Mouse (Mus musculus) gastrocnemius, adult 18-20 months (tissue): ENCODE measurements around the gene B3gnt2. TPM values are rescaled to one million over a fixed set of nuclear protein-coding genes. Genes with fewer than 3 reads are reported as not detected.
"Not testable (repeated sequence)": the region's sequence is repeated elsewhere in the genome, so short reads cannot be mapped to it uniquely, and the experiment has no call there.

Source experiments
- DNase-seq: peaks from one replicate; pipeline ENCODE4 v3.0.0; 2021; ENCODE audit warnings: low spot score
- total RNA-seq, 2 experiments: library from RNA; stranded (reverse); gene quantifications; 2 replicates each; pipeline ENCODE4 v1.2.3; 2021

B3gnt2 gene
- total RNA-seq, 2 experiments from 2014 or later: 1.0 to 2.2 TPM

DNA sequence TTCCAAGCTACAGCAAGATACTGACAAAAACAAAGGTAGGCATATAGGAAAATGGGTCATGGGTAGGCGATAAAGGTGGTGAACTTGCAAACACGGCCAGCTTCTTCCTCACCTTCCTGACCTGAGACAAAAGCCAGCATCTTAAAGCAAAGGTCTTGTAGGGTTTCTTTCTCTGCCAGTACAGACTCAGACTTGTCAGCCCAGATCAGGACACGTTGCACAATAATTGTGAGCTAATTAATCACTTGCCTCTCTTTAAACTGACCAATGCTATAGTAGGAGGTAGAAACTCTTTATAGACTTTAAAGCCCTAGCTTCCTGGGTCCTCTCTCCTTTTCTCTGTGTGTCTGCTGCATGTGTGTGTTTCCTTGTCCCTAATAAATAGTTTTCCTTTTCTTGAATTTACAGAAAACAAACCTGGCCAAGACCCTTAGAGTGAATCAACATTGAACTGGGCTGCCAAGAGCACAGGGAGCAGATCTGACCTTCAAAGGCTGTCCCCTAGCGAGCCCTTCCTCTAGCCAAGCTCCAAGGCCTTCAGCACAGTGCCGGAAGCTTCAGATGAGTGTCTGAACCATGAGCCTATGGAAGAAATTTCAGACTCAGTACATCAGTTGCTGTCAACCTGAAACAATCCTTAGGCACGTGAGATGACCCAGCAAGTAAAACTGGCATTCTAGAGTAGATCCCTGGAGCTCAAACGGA is 124.1 kb downstream of the B3gnt2 start:
- DNase-seq: no peak

DNA sequence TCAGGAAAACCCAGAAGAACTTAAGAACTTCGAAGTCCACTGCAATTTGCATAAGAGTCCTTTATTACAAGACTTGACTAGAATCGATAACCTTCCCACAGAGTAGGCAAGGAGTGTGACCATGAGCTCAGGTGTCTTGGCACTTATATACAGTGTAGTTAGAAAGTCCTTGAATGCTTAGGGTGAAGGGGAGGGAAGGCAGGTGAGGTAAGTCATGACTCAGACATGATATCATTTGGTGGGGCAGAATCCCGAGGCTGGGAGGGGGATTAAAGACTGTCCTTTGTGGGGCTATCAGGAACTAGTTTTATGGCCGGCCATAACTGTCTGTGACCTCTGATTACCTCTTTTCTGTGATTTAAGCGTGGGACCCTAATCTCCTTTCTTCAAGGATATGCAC is 125.6 kb downstream of the B3gnt2 start:
- DNase-seq: not testable (repeated sequence)

DNA sequence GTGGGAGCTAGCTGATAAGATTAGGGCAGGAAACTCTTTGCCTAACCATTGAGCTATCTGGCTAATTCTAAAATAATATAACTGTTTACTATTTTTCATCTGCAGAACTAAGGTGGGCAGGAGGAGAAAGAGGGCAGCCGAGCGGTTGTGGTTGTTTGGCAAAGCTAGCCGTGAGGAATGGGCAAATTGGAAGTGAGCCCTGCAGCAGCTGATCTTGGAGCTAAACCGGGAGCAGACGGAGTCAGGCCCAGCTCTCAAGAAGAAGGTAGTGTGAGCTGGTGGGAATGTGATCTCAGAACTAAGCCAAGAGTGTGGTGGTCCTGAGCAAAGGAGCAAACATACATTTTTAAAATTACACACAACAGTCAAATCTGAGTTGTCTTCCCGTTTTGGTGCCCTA is 126.8 kb downstream of the B3gnt2 start:
- DNase-seq: no peak

DNA sequence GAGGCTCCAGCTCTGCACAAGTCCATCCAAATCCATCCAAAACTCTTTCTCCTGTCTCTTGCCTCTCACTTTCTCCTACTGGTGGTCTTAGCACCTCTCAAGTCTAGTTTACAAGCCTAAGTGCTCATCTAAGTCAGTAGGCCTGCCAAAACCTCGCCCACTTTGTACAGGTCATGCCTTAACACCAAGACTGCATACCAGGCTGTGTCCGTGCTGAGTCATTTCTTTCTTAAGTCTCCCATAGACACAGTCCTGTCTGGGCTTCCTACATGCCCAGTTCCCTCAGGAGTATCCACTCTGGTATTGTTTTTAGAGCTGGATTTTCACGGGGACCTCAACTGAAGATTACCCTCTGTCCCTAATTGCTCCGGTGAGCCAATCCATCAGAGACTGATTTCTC is 127.9 kb downstream of the B3gnt2 start:
- DNase-seq: no peak

DNA sequence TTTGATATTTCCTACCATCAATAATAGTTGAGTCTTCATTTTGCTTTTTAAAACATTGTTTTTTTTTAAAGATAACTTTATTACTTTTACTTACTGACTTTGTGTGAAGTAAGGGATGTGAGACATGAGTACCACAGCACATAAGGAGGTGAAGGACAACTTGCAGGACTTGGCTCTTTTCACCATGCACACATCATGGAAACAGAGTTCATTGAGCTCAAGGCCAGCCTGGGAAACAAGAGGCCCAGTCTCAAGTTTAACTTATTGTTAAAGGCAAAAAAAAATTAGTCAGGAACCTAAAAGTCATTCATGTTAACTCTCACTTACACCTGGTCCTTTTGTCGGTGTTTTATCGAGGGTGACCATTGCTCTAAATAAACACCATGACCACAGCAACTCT is 137.7 kb downstream of the B3gnt2 start:
- DNase-seq: no peak

DNA sequence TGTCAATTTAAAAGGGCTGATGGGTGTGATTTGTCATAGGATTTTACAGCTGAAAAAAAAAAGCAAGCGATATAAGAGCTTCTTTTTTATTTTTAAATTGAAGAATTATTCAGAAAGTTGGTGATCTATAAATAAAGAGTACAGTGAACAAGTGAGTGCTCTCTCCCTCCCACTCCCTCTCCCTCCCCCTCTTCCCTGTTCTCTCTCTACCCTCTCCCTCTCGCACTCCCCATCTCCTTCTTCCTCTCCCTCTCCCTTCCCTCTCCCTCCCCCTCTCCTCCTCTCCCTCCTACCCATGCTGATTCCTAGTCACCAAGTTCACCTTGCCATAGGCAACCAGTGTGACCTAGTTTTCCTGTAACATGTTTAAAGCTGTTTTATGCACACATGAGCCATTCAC is 140.7 kb downstream of the B3gnt2 start:
- DNase-seq: no peak

DNA sequence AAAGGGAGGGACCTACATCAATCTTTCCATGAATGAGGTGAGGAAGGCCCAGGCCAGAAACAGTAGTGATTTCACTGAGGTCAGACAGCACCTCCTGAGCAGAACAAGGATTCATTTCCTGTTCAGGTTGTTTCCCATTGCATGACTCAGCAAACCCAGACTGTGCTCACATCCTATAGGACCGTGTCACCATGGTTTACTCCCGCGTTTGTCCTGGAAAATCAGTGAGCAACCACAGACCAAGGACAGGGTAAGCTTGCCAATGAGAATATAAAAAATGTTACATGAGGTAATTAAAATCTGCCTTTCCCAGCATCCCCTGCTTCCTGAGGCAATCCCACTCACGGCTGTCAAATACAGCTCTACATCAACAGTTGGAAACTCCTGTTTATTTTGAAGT is 141.2 kb downstream of the B3gnt2 start:
- DNase-seq: no peak

DNA sequence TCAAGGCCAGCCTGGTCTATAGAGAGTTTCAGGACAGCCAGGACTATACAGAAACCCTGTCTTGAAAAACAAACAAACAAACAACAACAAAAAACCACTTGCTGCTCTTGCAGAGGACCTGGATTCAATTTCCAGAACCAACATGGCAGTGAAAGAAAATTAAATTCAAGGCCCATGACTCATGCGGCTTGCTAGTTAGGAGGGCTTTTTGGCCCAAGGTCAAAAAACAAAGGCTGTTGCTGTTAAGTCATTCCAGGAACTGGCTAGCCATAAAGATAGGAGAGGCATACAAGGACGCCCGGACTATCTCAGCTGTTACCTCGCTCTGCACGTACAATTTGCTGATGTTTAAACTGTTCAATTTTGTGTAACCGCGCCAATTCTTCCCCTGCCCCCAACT is 142.7 kb downstream of the B3gnt2 start:
- DNase-seq: no peak

DNA sequence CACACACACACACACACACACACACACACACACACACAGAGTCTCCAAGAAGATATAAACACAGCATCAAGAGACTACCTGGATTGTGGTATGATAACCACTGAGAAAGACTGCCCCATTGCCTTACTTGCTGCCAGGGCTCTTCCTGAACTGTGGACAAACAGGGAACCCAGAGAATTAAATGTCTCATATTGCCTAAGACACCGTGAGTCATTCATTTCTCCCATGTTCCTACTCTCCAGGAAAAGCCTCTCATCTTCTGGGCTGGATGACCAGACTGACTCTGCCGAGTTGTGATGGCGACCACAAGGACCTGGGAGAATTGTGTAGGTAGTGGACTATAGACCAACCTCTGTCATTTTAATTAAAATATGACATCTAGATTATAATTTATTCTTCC is 149.4 kb downstream of the B3gnt2 start:
- DNase-seq: no peak

DNA sequence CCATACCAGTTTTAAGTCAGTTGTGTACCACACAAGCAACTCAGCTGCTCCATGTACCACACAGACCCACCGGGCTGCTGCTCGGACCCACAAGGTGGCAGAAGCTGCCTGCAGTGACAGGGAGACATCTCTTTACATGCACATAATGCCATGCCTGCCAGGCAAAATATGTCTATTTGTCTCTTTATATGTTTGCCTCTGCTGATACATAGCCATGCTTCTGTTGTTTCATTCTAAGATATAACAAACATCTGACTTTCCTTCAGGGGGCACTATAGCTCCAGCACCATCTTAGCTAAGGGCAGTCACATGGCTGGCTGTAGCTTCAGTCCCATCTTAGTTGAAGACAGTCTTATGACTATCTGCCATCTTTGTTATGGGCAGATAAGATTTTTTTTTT is 150.2 kb downstream of the B3gnt2 start:
- peak; percentile 26 for DNase-seq

Other genes starting within 250 kb of the B3gnt2 start
- 10 to 100 TPM; 21.1 to 25.0 TPM for gene Zrsr1, start 111.0 kb upstream of the B3gnt2 start, total RNA-seq
- gene Gm28048, start 121.1 kb upstream of the B3gnt2 start, total RNA-seq: 1 to 10 TPM; 1.7 to 2.3 TPM
- 100 to 1,000 TPM in 1 of 2 experiments, 10 to 100 TPM in 1; 93.4 to 109 TPM for gene Commd1, start 121.4 kb upstream of the B3gnt2 start, total RNA-seq
- 100 to 1,000 TPM; 104 to 105 TPM for gene Cct4, start 129.6 kb upstream of the B3gnt2 start, total RNA-seq
- gene Fam161a, start 146.6 kb upstream of the B3gnt2 start, total RNA-seq: 1 to 10 TPM; 4.2 to 5.1 TPM